Mouse (Mus musculus) bone marrow, adult 2 months (tissue): ENCODE data around the gene Vcan.

ENCODE experiments used
- CTCF ChIP-seq: fragments of 200-500 bp; IDR thresholded peaks from 2 replicates; pipeline ENCODE4 v1.5.1; 2011; ENCODE audit warnings: low read length, control low read depth; ENCODE audit not compliant: control insufficient read depth, insufficient read depth
- POLR2A ChIP-seq: fragments of 200-500 bp; IDR thresholded peaks from 2 replicates; pipeline ENCODE4 v1.6.1; 2011; ENCODE audit warnings: low read depth, mild to moderate bottlenecking, control low read depth, low read length, borderline replicate concordance; ENCODE audit not compliant: control insufficient read depth

GRCm38 (mm10) chr13:89682254-89682653 lies 60.1 kb downstream of the Vcan start:
- TF ChIP-seq POLR2A (no peak), CTCF (no peak)
